Mouse (Mus musculus): ENCODE measurements around the gene Gpld1. TPM values are rescaled to one million over a fixed set of nuclear protein-coding genes. Genes with fewer than 3 reads are reported as not detected.

Gene Gpld1
- polyA plus RNA-seq (2014; fragmentation: Illumina TruSeq; extraction: RNeasy Lipid Tissue Mini Kit (QIAGEN cat#74804); ENCODE audit: low read depth, low replicate concordance), result 16.8 TPM

DNA sequence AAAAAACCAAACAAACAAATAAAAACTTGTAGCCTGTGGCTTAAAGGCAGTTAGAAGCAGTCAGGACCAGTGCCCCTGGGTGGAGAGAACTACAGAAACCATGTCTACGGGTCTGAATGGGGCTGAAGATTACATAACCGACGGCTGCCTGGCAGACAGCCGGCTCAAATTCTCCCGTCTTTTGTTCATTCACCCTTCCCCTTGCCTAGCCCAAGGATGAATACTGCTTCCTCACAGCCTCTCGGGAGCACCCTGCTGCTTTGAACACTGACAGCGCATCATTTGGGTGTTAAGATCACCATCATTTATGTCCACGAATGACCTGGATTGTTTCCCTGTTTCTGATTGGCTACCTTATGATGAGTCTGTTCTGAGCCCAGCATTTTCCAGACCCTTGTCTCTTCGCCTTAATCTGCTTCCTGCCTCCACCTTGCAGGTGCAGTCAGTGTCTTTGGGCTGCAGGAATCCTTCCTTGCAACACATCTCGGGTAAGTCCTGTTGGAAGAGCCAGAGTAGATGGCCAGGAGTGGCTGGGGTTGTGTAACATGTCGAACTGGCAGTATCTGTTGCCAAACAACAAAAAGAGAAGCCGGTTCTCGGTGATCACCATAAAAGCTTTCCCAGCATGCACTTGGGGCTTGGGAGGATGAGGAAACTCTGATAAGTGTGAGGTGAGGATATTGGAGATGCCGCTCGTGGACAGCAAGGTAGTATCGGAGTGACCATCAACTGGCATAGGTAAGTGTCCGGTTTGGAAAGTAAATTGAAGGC is at the start of gene Gpld1:
Gpld1 (plus strand) TSS at position 641 of the 771 bp plus-strand sequence.

GRCm38 (mm10) chr13:24937108-24937838 is 5.7 kb upstream of the Gpld1 start, which contains the start of gene Aldh5a1:
Gene Aldh5a1 (minus strand): TSS chr13:24937661.

GRCm38 (mm10) chr13:25019793-25020539 is 77.0 kb downstream of the Gpld1 start, which contains the start of gene Mrs2:
Gene Mrs2 (minus strand): TSS chr13:25020379.

Other genes with a start within 250 kb of the Gpld1 start
- gene Armh2, start 201.9 kb upstream of the Gpld1 start, polyA plus RNA-seq (2014; fragmentation: Illumina TruSeq; extraction: RNeasy Lipid Tissue Mini Kit (QIAGEN cat#74804); ENCODE audit: low read depth, low replicate concordance), result 1.2 TPM
- gene Gmnn, start 181.2 kb upstream of the Gpld1 start, polyA plus RNA-seq (2014; fragmentation: Illumina TruSeq; extraction: RNeasy Lipid Tissue Mini Kit (QIAGEN cat#74804); ENCODE audit: low read depth, low replicate concordance), result 8.1 TPM
- 104 TPM for gene BC005537, start 141.5 kb upstream of the Gpld1 start, polyA plus RNA-seq (2014; fragmentation: Illumina TruSeq; extraction: RNeasy Lipid Tissue Mini Kit (QIAGEN cat#74804); ENCODE audit: low read depth, low replicate concordance)
- 78.9 TPM for gene Acot13, start 111.6 kb upstream of the Gpld1 start, polyA plus RNA-seq (2014; fragmentation: Illumina TruSeq; extraction: RNeasy Lipid Tissue Mini Kit (QIAGEN cat#74804); ENCODE audit: low read depth, low replicate concordance)
- 20.7 TPM for gene Tdp2, start 111.5 kb upstream of the Gpld1 start, polyA plus RNA-seq (2014; fragmentation: Illumina TruSeq; extraction: RNeasy Lipid Tissue Mini Kit (QIAGEN cat#74804); ENCODE audit: low read depth, low replicate concordance)
- gene D130043K22Rik, start 98.0 kb upstream of the Gpld1 start, polyA plus RNA-seq (2014; fragmentation: Illumina TruSeq; extraction: RNeasy Lipid Tissue Mini Kit (QIAGEN cat#74804); ENCODE audit: low read depth, low replicate concordance), result 0.19 TPM
- 13.6 TPM for gene Aldh5a1, start 5.5 kb upstream of the Gpld1 start, polyA plus RNA-seq (2014; fragmentation: Illumina TruSeq; extraction: RNeasy Lipid Tissue Mini Kit (QIAGEN cat#74804); ENCODE audit: low read depth, low replicate concordance)
- 28.2 TPM for gene Mrs2, start 77.2 kb downstream of the Gpld1 start, polyA plus RNA-seq (2014; fragmentation: Illumina TruSeq; extraction: RNeasy Lipid Tissue Mini Kit (QIAGEN cat#74804); ENCODE audit: low read depth, low replicate concordance)
- gene Dcdc2a, start 112.9 kb downstream of the Gpld1 start, polyA plus RNA-seq (2014; fragmentation: Illumina TruSeq; extraction: RNeasy Lipid Tissue Mini Kit (QIAGEN cat#74804); ENCODE audit: low read depth, low replicate concordance), result 21.1 TPM